ENCODE assay signal across 8 mouse cellular contexts in genomic region chr6:86822285-86823050, GRCm38 (mm10). TPM values are rescaled to one million over a fixed set of nuclear protein-coding genes. Genes with fewer than 3 reads are reported as not detected.
DNase-seq lines count a peak whose midpoint lies in the region; ATAC-seq and TF ChIP-seq lines count a peak whose summit lies in the region.

No protein-coding gene starts in this region.

- no peaks in the 10 kb centered on the region for H3K27me3 ChIP-seq in forebrain, embryonic 11.5 days (ENCODE audit: control insufficient read depth, insufficient read depth, low read length)
- no peaks in the 10 kb centered on the region for H3K27me3 ChIP-seq in heart, embryonic 16.5 days (ENCODE audit: control insufficient read depth, insufficient read depth, low read length)
- peaks cover 3% of the 10 kb centered on the region; the same call in 1 of the 2 replicates for H3K27me3 ChIP-seq in liver, embryonic 11.5 days (replicated peaks; ENCODE audit: control insufficient read depth, insufficient read depth, low read length)
- no peaks in the 10 kb centered on the region for H3K27me3 ChIP-seq in midbrain, postnatal 0 days (ENCODE audit: insufficient read depth, low read length)

- peak; percentile 18 for DNase-seq in 3134 (ENCODE audit: extremely low read depth, insufficient read length, low spot score)
- peak; percentile 28 for DNase-seq in adrenal gland, postnatal 10 days
- DNase-seq in forebrain, embryonic 11.5 days (ENCODE audit: low spot score), result no peak
- peak; percentile 52 for DNase-seq in kidney, postnatal 14 days
- no peak for DNase-seq in liver, embryonic 11.5 days (ENCODE audit: low spot score)
- peak; percentile 44 for DNase-seq in midbrain, postnatal 0 days (ENCODE audit: low spot score)
- DNase-seq in testis, postnatal 14 days (ENCODE audit: low spot score), result peak; percentile 29

- no peak overlapping the region for H3K9ac ChIP-seq in forebrain, embryonic 11.5 days (ENCODE audit: low read length)
- H3K9ac ChIP-seq in heart, embryonic 16.5 days (ENCODE audit: low read length), result peak overlapping the region; percentile 68
- H3K9ac ChIP-seq in liver, embryonic 11.5 days (ENCODE audit: low read depth, low read length), result no peak overlapping the region; the same call in 1 of the 2 replicates
- peak overlapping the region; percentile 46; the same call in 1 of the 2 replicates for H3K9ac ChIP-seq in midbrain, postnatal 0 days (replicated peaks; ENCODE audit: low read length, poor library complexity, severe bottlenecking)

- H3K36me3 ChIP-seq in forebrain, embryonic 11.5 days (ENCODE audit: control insufficient read depth, insufficient read depth, low read length), result no peaks in the 10 kb centered on the region
- H3K36me3 ChIP-seq in heart, embryonic 16.5 days (ENCODE audit: control insufficient read depth, insufficient read depth), result no peaks in the 10 kb centered on the region
- no peaks in the 10 kb centered on the region for H3K36me3 ChIP-seq in liver, embryonic 11.5 days (ENCODE audit: control insufficient read depth, insufficient read depth, low read length)
- H3K36me3 ChIP-seq in midbrain, postnatal 0 days (ENCODE audit: insufficient read depth, low read length), result no peaks in the 10 kb centered on the region

- no peaks in the 10 kb centered on the region for H3K9me3 ChIP-seq in forebrain, embryonic 11.5 days (ENCODE audit: control insufficient read depth, low read length)
- no peaks in the 10 kb centered on the region for H3K9me3 ChIP-seq in heart, embryonic 16.5 days (replicated peaks; ENCODE audit: control insufficient read depth, low read length)
- H3K9me3 ChIP-seq in liver, embryonic 11.5 days (ENCODE audit: control insufficient read depth, low read length), result no peaks in the 10 kb centered on the region
- H3K9me3 ChIP-seq in midbrain, postnatal 0 days (ENCODE audit: low read length), result no peaks in the 10 kb centered on the region

- H3K27ac ChIP-seq in forebrain, embryonic 11.5 days (ENCODE audit: low read depth, low read length), result no peak overlapping the region
- peak overlapping the region; percentile 26; the same call in 1 of the 2 replicates for H3K27ac ChIP-seq in heart, embryonic 16.5 days (ENCODE audit: low read length)
- H3K27ac ChIP-seq in liver, embryonic 11.5 days (ENCODE audit: low read depth, low read length), result no peak overlapping the region
- H3K27ac ChIP-seq in midbrain, postnatal 0 days (ENCODE audit: low read depth, low read length), result peak overlapping the region; percentile 38; the same call in 1 of the 2 replicates

- 3% methylated on average over 19 of the region's 19 CpGs for WGBS in forebrain, embryonic 11.5 days
- 4% methylated on average over 19 of the region's 19 CpGs for WGBS in heart, embryonic 16.5 days
- 7% methylated on average over 19 of the region's 19 CpGs for WGBS in liver, embryonic 11.5 days
- 2% methylated on average over 19 of the region's 19 CpGs for WGBS in midbrain, postnatal 0 days

- H3K4me1 ChIP-seq in forebrain, embryonic 11.5 days (replicated peaks; ENCODE audit: control insufficient read depth, insufficient read depth, low read length), result peaks cover 2% of the 10 kb centered on the region; the same call in 1 of the 2 replicates
- H3K4me1 ChIP-seq in heart, embryonic 16.5 days (ENCODE audit: control insufficient read depth, insufficient read depth, low read length), result peaks cover 16% of the 10 kb centered on the region
- no peaks in the 10 kb centered on the region for H3K4me1 ChIP-seq in liver, embryonic 11.5 days (replicated peaks; ENCODE audit: control insufficient read depth, insufficient read depth, low read length)
- no peaks in the 10 kb centered on the region; the same call in 1 of the 2 replicates for H3K4me1 ChIP-seq in midbrain, postnatal 0 days (ENCODE audit: insufficient read depth, low read length)

- TF ChIP-seq CTCF in midbrain, postnatal 0 days (IDR thresholded peaks at IDR 0.05), result no peak

- no peak for ATAC-seq in forebrain, embryonic 11.5 days (replicated peaks; ENCODE audit: low FRiP score)
- ATAC-seq in heart, embryonic 16.5 days (replicated peaks; ENCODE audit: extremely low read depth, insufficient read depth, low FRiP score), result peak; percentile 39
- ATAC-seq in liver, embryonic 11.5 days (replicated peaks; ENCODE audit: low FRiP score), result no peak
- peak; percentile 63; the same call in 1 of the 2 replicates for ATAC-seq in midbrain, postnatal 0 days (ENCODE audit: low FRiP score)

- peak overlapping the region; percentile 27; the same call in 1 of the 2 replicates for H3K4me2 ChIP-seq in forebrain, embryonic 11.5 days (ENCODE audit: low read depth, low read length, severe bottlenecking)
- H3K4me2 ChIP-seq in heart, embryonic 16.5 days (ENCODE audit: low read depth, low read length), result peak overlapping the region; percentile 69
- peak overlapping the region; percentile 55 for H3K4me2 ChIP-seq in liver, embryonic 11.5 days
- H3K4me2 ChIP-seq in midbrain, postnatal 0 days (ENCODE audit: low read depth, low read length, poor library complexity, severe bottlenecking), result peak overlapping the region; percentile 51

- no peak overlapping the region for H3K4me3 ChIP-seq in forebrain, embryonic 11.5 days (ENCODE audit: low read depth, low read length)
- H3K4me3 ChIP-seq in heart, embryonic 16.5 days (ENCODE audit: low read length), result peak overlapping the region; percentile 46
- H3K4me3 ChIP-seq in liver, embryonic 11.5 days (ENCODE audit: low read depth, low read length), result peak overlapping the region; percentile 20; the same call in 1 of the 2 replicates
- H3K4me3 ChIP-seq in midbrain, postnatal 0 days (ENCODE audit: low read depth, low read length), result peak overlapping the region; percentile 27

RNA-seq across cellular contexts. Expression of gene Aak1, which starts 26.8 kb away (rescaled TPM):
- 10 to 100 TPM; 63.1 to 69.5 TPM for total RNA-seq in adrenal gland, postnatal 10 days (2021)
- 21.9 and 23.2 TPM in 2 replicates for polyA plus RNA-seq in forebrain, embryonic 11.5 days (2014; fragmentation: Nextera tagmentation; extraction: Ambion mirVana)
- polyA plus RNA-seq in heart, embryonic 16.5 days (2015; fragmentation: Nextera tagmentation; extraction: Ambion mirVana), result 17.8 and 21.8 TPM in 2 replicates
- polyA plus RNA-seq in liver, embryonic 11.5 days (2014; fragmentation: Nextera tagmentation; extraction: Ambion mirVana), result 13.1 TPM in 2 replicates
- total RNA-seq in midbrain, postnatal 0 days (2014; rRNA removed), result 74.4 and 79.2 TPM in 2 replicates
- polyA plus RNA-seq in midbrain, postnatal 0 days (2015; fragmentation: Nextera tagmentation; extraction: Ambion mirVana), result 29.1 and 41.8 TPM in 2 replicates

RNA-seq across cellular contexts. Expression of gene Anxa4, which starts 29.1 kb away (rescaled TPM):
- total RNA-seq in adrenal gland, postnatal 10 days (2021), result 10 to 100 TPM; 56.1 to 61.2 TPM
- 5.7 and 6.1 TPM in 2 replicates for polyA plus RNA-seq in forebrain, embryonic 11.5 days (2014; fragmentation: Nextera tagmentation; extraction: Ambion mirVana)
- 32.7 and 35.0 TPM in 2 replicates for polyA plus RNA-seq in heart, embryonic 16.5 days (2015; fragmentation: Nextera tagmentation; extraction: Ambion mirVana)
- polyA plus RNA-seq in liver, embryonic 11.5 days (2014; fragmentation: Nextera tagmentation; extraction: Ambion mirVana), result 41.8 and 43.0 TPM in 2 replicates
- total RNA-seq in midbrain, postnatal 0 days (2014; rRNA removed), result 3.6 and 3.9 TPM in 2 replicates
- 5.0 and 5.7 TPM in 2 replicates for polyA plus RNA-seq in midbrain, postnatal 0 days (2015; fragmentation: Nextera tagmentation; extraction: Ambion mirVana)

Comparison
In these comparisons a context has a peak if more than half of its experiments do, and no peak if none do; other contexts are left out.
1. DNase-seq: peak in 3134 (single experiment), adrenal gland, postnatal 10 days (single experiment), kidney, postnatal 14 days (single experiment), midbrain, postnatal 0 days (single experiment) and testis, postnatal 14 days (single experiment); none in forebrain, embryonic 11.5 days (single experiment) and liver, embryonic 11.5 days (single experiment).
2. ATAC-seq: peak in heart, embryonic 16.5 days (single experiment) and midbrain, postnatal 0 days (single experiment); none in forebrain, embryonic 11.5 days (single experiment) and liver, embryonic 11.5 days (single experiment).
3. H3K27ac ChIP-seq: peak in heart, embryonic 16.5 days (single experiment) and midbrain, postnatal 0 days (single experiment); none in forebrain, embryonic 11.5 days (single experiment) and liver, embryonic 11.5 days (single experiment).
4. H3K9ac ChIP-seq: peak in heart, embryonic 16.5 days (single experiment) and midbrain, postnatal 0 days (single experiment); none in forebrain, embryonic 11.5 days (single experiment) and liver, embryonic 11.5 days (single experiment).
5. Peak in every context shown above with its lines, with median percentiles within 50 percentile points of each other: H3K4me2 ChIP-seq.